In genomic region chr11:80754201-80754600, GRCm38 (mm10) we compare ENCODE assay signal across 25 mouse cellular contexts. TPM values are rescaled to one million over a fixed set of nuclear protein-coding genes. Genes with fewer than 3 reads are reported as not detected.
DNase-seq lines count a peak whose midpoint lies in the region; ATAC-seq and TF ChIP-seq lines count a peak whose summit lies in the region.
"Had no signal": no experiment of that assay in that cellular context is flagged by ENCODE, and none has a peak within 500 bp of the region (broad histone marks: within the 10 kb centered on the region; RNA-seq: fewer than 3 reads in every experiment).

No protein-coding gene starts in this region.

- peak; percentile 12 for DNase-seq in kidney, postnatal 0 days (ENCODE audit: low spot score)
- DNase-seq in CH12.LX (ENCODE audit: extremely low read depth), result no peak
- DNase-seq in fibroblast of lung, adult 2 months (ENCODE audit: low read depth), result peak; percentile 62
- no peak for DNase-seq in frontal cortex, postnatal 25 days (ENCODE audit: low spot score in 2 of 2)
- DNase-seq in left cerebral cortex, postnatal 10 days (ENCODE audit: extremely low spot score in 1 of 2, low spot score in 2 of 2), result no peak
- DNase-seq: adrenal gland, postnatal 10 days; adrenal gland, postnatal 36 days; cerebellum, adult 18-20 months; cerebellum, adult 9-10 months; cerebellum, postnatal 14 days; gastrocnemius, adult 2 months; gastrocnemius, postnatal 14 days; heart, adult 11 months; kidney, adult 18-20 months had no signal

- H3K9me3 ChIP-seq in kidney, postnatal 0 days (replicated peaks; ENCODE audit: low read length), result no peaks in the 10 kb centered on the region
- no peaks in the 10 kb centered on the region; the same call in 1 of the 2 replicates for H3K9me3 ChIP-seq in kidney, embryonic 16.5 days (ENCODE audit: low read length)
- H3K9me3 ChIP-seq in CH12.LX (replicated peaks; ENCODE audit: low read length), result no peaks in the 10 kb centered on the region
- H3K9me3 ChIP-seq: embryonic facial prominence, embryonic 12.5 days; forebrain, embryonic 12.5 days; forebrain, embryonic 15.5 days had no signal

- 44% methylated on average over 2 of the region's 2 CpGs for WGBS in kidney, postnatal 0 days
- WGBS in kidney, embryonic 16.5 days, result 44% methylated on average over 2 of the region's 2 CpGs

- TF ChIP-seq CTCF in kidney, postnatal 0 days (IDR thresholded peaks at IDR 0.05; ENCODE audit: low read depth), result no peak
- TF ChIP-seq CTCF in CH12.LX (conservative IDR thresholded peaks at IDR 0.05 in 1 of 2, IDR thresholded peaks at IDR 0.05 in 1 of 2; ENCODE audit: low read depth in 2 of 2, low read length in 2 of 2), result no peak

- in situ Hi-C loops in CH12.LX (cut with MboI; ENCODE audit: low pct_ligation_motif_present, low pct_unique_long_range_greater_than_20kb, low sequenced_read_pairs), result no loop called here

- intact Hi-C loops in left cerebral cortex, postnatal 10 days (cut with DNase I), result no loop called here

- no peaks in the 10 kb centered on the region for H3K36me3 ChIP-seq in kidney, postnatal 0 days (ENCODE audit: insufficient read depth, low read length)
- no peaks in the 10 kb centered on the region for H3K36me3 ChIP-seq in kidney, embryonic 16.5 days (ENCODE audit: insufficient read depth, low read length)
- H3K36me3 ChIP-seq in CH12.LX (replicated peaks in 1 of 2; ENCODE audit: control insufficient read depth in 1 of 2, insufficient read depth in 1 of 2, low read length in 1 of 2), result no peaks in the 10 kb centered on the region
- H3K36me3 ChIP-seq: embryonic facial prominence, embryonic 12.5 days; forebrain, embryonic 12.5 days; forebrain, embryonic 15.5 days had no signal

- no peak for TF ChIP-seq EP300 in CH12.LX (IDR thresholded peaks at IDR 0.05; ENCODE audit: low read length)

- dilution Hi-C loops in CH12.LX (cut with MboI; ENCODE audit: extremely low pct_ligation_motif_present, extremely low pct_unique_long_range_greater_than_20kb, low sequenced_read_pairs), result no loop called here

- TF ChIP-seq POLR2A in CH12.LX (IDR thresholded peaks at IDR 0.05; ENCODE audit: low read depth, low read length), result no peak

- no peaks in the 10 kb centered on the region; the same call in 1 of the 2 replicates for H3K4me1 ChIP-seq in kidney, postnatal 0 days (replicated peaks; ENCODE audit: insufficient read depth, low read length)
- H3K4me1 ChIP-seq in kidney, embryonic 16.5 days (ENCODE audit: insufficient read depth, low read length), result no peaks in the 10 kb centered on the region
- peaks cover 11 to 42% of the 10 kb centered on the region in 2 experiments for H3K4me1 ChIP-seq in CH12.LX (ENCODE audit: control insufficient read depth in 1 of 2, insufficient read depth in 2 of 2)
- H3K4me1 ChIP-seq: embryonic facial prominence, embryonic 12.5 days; forebrain, embryonic 12.5 days; forebrain, embryonic 15.5 days had no signal

- no peak for TF ChIP-seq RAD21 in CH12.LX (IDR thresholded peaks at IDR 0.05; ENCODE audit: low read depth, low read length)

- no peak for ATAC-seq in kidney, postnatal 0 days (replicated peaks; ENCODE audit: low FRiP score, low read depth)
- no peak for ATAC-seq in kidney, embryonic 16.5 days (ENCODE audit: low FRiP score, low TSS enrichment)
- ATAC-seq: CD4-positive, CD25-positive, alpha-beta regulatory T cell, adult 4 months; forebrain, embryonic 15.5 days; hindbrain, postnatal 0 days; inflammation-experienced regulatory T-cells, adult 6 months; intestine, embryonic 16.5 days; Patski had no signal

- no peak overlapping the region for H3K4me2 ChIP-seq in kidney, postnatal 0 days (ENCODE audit: low read length)
- H3K4me2 ChIP-seq in kidney, embryonic 16.5 days (replicated peaks; ENCODE audit: low read depth, low read length), result no peak overlapping the region
- peak overlapping the region; percentile 7; the same call in 1 of the 2 replicates for H3K4me2 ChIP-seq in CH12.LX (ENCODE audit: insufficient read depth, low read depth, poor library complexity, severe bottlenecking)
- H3K4me2 ChIP-seq: embryonic facial prominence, embryonic 12.5 days; forebrain, embryonic 12.5 days; forebrain, embryonic 15.5 days; heart, embryonic 11.5 days; hindbrain, embryonic 14.5 days had no signal

- H3K27me3 ChIP-seq in kidney, postnatal 0 days (ENCODE audit: insufficient read depth, low read length), result no peaks in the 10 kb centered on the region
- no peaks in the 10 kb centered on the region for H3K27me3 ChIP-seq in kidney, embryonic 16.5 days (ENCODE audit: insufficient read depth, low read length)
- no peaks in the 10 kb centered on the region for H3K27me3 ChIP-seq in CH12.LX (replicated peaks)
- H3K27me3 ChIP-seq: embryonic facial prominence, embryonic 12.5 days; forebrain, embryonic 12.5 days; forebrain, embryonic 15.5 days; Patski had no signal

- H3K27ac ChIP-seq in kidney, postnatal 0 days, result no peak overlapping the region
- no peak overlapping the region for H3K27ac ChIP-seq in kidney, embryonic 16.5 days (ENCODE audit: low read length)
- no peak overlapping the region for H3K27ac ChIP-seq in CH12.LX (ENCODE audit: insufficient read depth, low read depth)
- H3K27ac ChIP-seq: embryonic facial prominence, embryonic 12.5 days; forebrain, embryonic 12.5 days; forebrain, embryonic 15.5 days; gastrocnemius, adult 2 months; hindbrain, embryonic 14.5 days; hindbrain, postnatal 0 days had no signal

- no peaks in the 10 kb centered on the region for H3K79me2 ChIP-seq in CH12.LX (replicated peaks; ENCODE audit: control insufficient read depth, extremely low read depth, insufficient read depth, poor library complexity, severe bottlenecking)

- H3K9ac ChIP-seq in kidney, postnatal 0 days (ENCODE audit: low read depth, low read length), result no peak overlapping the region
- H3K9ac ChIP-seq in kidney, embryonic 16.5 days (replicated peaks; ENCODE audit: low read length), result no peak overlapping the region
- H3K9ac ChIP-seq in CH12.LX (ENCODE audit: insufficient read depth, low read depth), result no peak overlapping the region
- H3K9ac ChIP-seq: embryonic facial prominence, embryonic 12.5 days; forebrain, embryonic 12.5 days; forebrain, embryonic 15.5 days; hindbrain, embryonic 14.5 days had no signal

- no peak overlapping the region for H3K4me3 ChIP-seq in kidney, postnatal 0 days (replicated peaks; ENCODE audit: low read depth, low read length)
- no peak overlapping the region for H3K4me3 ChIP-seq in kidney, embryonic 16.5 days (ENCODE audit: low read length)
- no peak overlapping the region for H3K4me3 ChIP-seq in CH12.LX (replicated peaks in 1 of 3; ENCODE audit: low read depth in 2 of 3, low read length in 2 of 3, poor library complexity in 1 of 3)
- H3K4me3 ChIP-seq: embryonic facial prominence, embryonic 12.5 days; forebrain, embryonic 12.5 days; forebrain, embryonic 15.5 days; gastrocnemius, adult 2 months had no signal

TF ChIP-seq in CH12.LX, 34 proteins besides CTCF, POLR2A, EP300 and RAD21:
- no peak for TF ChIP-seq MAZ (IDR thresholded peaks at IDR 0.05; ENCODE audit: low read depth, low read length)
- no peak for TF ChIP-seq NRF1 (IDR thresholded peaks at IDR 0.05; ENCODE audit: low read depth, low read length)
- no peak for TF ChIP-seq IRF4 (IDR thresholded peaks at IDR 0.05; ENCODE audit: low read depth, low read length)
- TF ChIP-seq SIN3A (IDR thresholded peaks at IDR 0.05; ENCODE audit: low read length), result no peak
- no peak for TF ChIP-seq E2F4 (IDR thresholded peaks at IDR 0.05; ENCODE audit: insufficient replicate concordance, low read depth, low read length)
- no peak for TF ChIP-seq USF2 (conservative IDR thresholded peaks at IDR 0.05; ENCODE audit: low read depth, low read length)
- TF ChIP-seq MXI1 (IDR thresholded peaks at IDR 0.05; ENCODE audit: low read depth, low read length), result no peak
- 0 out of 2 replicates have a peak, but pooled peaks have one; percentile 25 for TF ChIP-seq MEF2A (IDR thresholded peaks at IDR 0.05; ENCODE audit: borderline replicate concordance, low read depth, low read length)
- TF ChIP-seq CHD2 (IDR thresholded peaks at IDR 0.05; ENCODE audit: low read length), result no peak

RNA-seq across cellular contexts. Expression of gene Myo1d, which starts 25.6 kb away (rescaled TPM):
- 15.7 and 16.9 TPM in 2 replicates for polyA plus RNA-seq in kidney, postnatal 0 days (2015; fragmentation: Nextera tagmentation; extraction: Ambion mirVana)
- 15.8 and 19.1 TPM in 2 replicates for polyA plus RNA-seq in kidney, embryonic 16.5 days (2015; fragmentation: Nextera tagmentation; extraction: Ambion mirVana)
- total RNA-seq in CH12.LX (2012; rRNA removed) (2.1 and 2.9 TPM in 2 replicates), CH12.LX (2014; rRNA removed) (1.7 and 2.2 TPM in 2 replicates)
- polyA plus RNA-seq in CH12.LX (2012; ENCODE audit: insufficient read length, low read depth), result 4.7 and 5.6 TPM in 2 replicates
- 1 to 10 TPM; 3.1 TPM for total RNA-seq in left cerebral cortex, postnatal 10 days (2021)

RNA-seq across cellular contexts. Expression of gene Tmem98, which starts 55.8 kb away (rescaled TPM):
- 93.2 and 95.0 TPM in 2 replicates for polyA plus RNA-seq in kidney, postnatal 0 days (2015; fragmentation: Nextera tagmentation; extraction: Ambion mirVana)
- 113 and 119 TPM in 2 replicates for polyA plus RNA-seq in kidney, embryonic 16.5 days (2015; fragmentation: Nextera tagmentation; extraction: Ambion mirVana)
- total RNA-seq in CH12.LX (2012; rRNA removed) (9.1 and 12.7 TPM in 2 replicates), CH12.LX (2014; rRNA removed) (21.3 and 23.6 TPM in 2 replicates)
- polyA plus RNA-seq in CH12.LX (2012; ENCODE audit: insufficient read length, low read depth), result 15.6 and 18.4 TPM in 2 replicates
- total RNA-seq in left cerebral cortex, postnatal 10 days (2021), result 1 to 10 TPM; 4.6 to 5.6 TPM
- polyA plus RNA-seq: CD4-positive, CD25-positive, alpha-beta regulatory T cell, adult 4 months had no signal

Comparison
In these comparisons a context has a peak if more than half of its experiments do, and no peak if none do; other contexts are left out.
1. DNase-seq: peak in kidney, postnatal 0 days (single experiment) and fibroblast of lung, adult 2 months (single experiment); none in CH12.LX (single experiment), frontal cortex, postnatal 25 days (0 of 2) and left cerebral cortex, postnatal 10 days (0 of 2).